Mouse (Mus musculus) erythroblast, embryonic 14.5 days (primary cell): ENCODE measurements around the gene Tlk1. TPM values are rescaled to one million over a fixed set of nuclear protein-coding genes. Genes with fewer than 3 reads are reported as not detected.
A peak's percentile ranks its signal among the peaks of the same experiment; 100 is the strongest.

Source experiments
- H3K27me3 ChIP-seq: 2 replicates; pipeline ENCODE4 v1.6.1; 2012; ENCODE audit warnings: inconsistent platforms; ENCODE audit not compliant: control insufficient read depth
- H3K36me3 ChIP-seq: 2 replicates; pipeline ENCODE4 v1.6.1; 2012; ENCODE audit warnings: mild to moderate bottlenecking, inconsistent platforms; ENCODE audit not compliant: control insufficient read depth
- H3K4me1 ChIP-seq: 2 replicates; pipeline ENCODE4 v1.6.1; 2012; ENCODE audit warnings: inconsistent platforms; ENCODE audit not compliant: control insufficient read depth
- H3K4me3 ChIP-seq: replicated peaks from 2 replicates; pipeline ENCODE3; 2012; ENCODE audit warnings: moderate library complexity, mild to moderate bottlenecking, inconsistent platforms
- H3K9me3 ChIP-seq: 2 replicates; pipeline ENCODE4 v1.6.1; 2012; ENCODE audit warnings: low read length, inconsistent platforms, mixed read lengths; ENCODE audit not compliant: control insufficient read depth
- GATA1 ChIP-seq: IDR thresholded peaks from 2 replicates; pipeline ENCODE4 v1.6.1; 2012; ENCODE audit warnings: low read length, inconsistent platforms, mixed read lengths
- TAL1 ChIP-seq: IDR thresholded peaks from 3 replicates; pipeline ENCODE4 v1.6.1; 2012; ENCODE audit warnings: low read length, inconsistent platforms, mixed read lengths
- polyA plus RNA-seq: library from polyadenylated mRNA; stranded (reverse); fragments of >175 nt; gene quantifications from 2 replicates; pipeline ENCODE4 v1.2.3, GENCODE M21; 2012

Tlk1 gene
- polyA plus RNA-seq, 1 experiment: 4.5 TPM

- TF ChIP-seq GATA1 (no peak), TAL1 (no peak)
- Histone ChIP-seq H3K4me1 (peaks cover 7% of the 10 kb centered on the region), H3K36me3 (no peaks in the 10 kb centered on the region), H3K9me3 (peaks cover under 1% of the 10 kb centered on the region; the same call in 1 of the 2 replicates), H3K27me3 (peaks cover 6% of the 10 kb centered on the region), H3K4me3 (no peak overlapping the region)
Measured at GRCm38 (mm10) chr2:70854231-70854888, 28.8 kb upstream of the Tlk1 start.

GRCm38 (mm10) chr2:70853329-70853728, 27.8 kb upstream of the Tlk1 start:
- Histone ChIP-seq H3K27me3 (peaks cover 6% of the 10 kb centered on the region), H3K4me3 (no peak overlapping the region), H3K4me1 (peaks cover 7% of the 10 kb centered on the region), H3K9me3 (no peaks in the 10 kb centered on the region), H3K36me3 (no peaks in the 10 kb centered on the region)
- TF ChIP-seq GATA1 (no peak), TAL1 (no peak)

GRCm38 (mm10) chr2:70852796-70853221, 27.3 kb upstream of the Tlk1 start:
- no peak for TF ChIP-seq GATA1
- no peak for TF ChIP-seq TAL1
- Histone ChIP-seq H3K4me1 (peaks cover 7% of the 10 kb centered on the region), H3K27me3 (peaks cover 7% of the 10 kb centered on the region), H3K36me3 (no peaks in the 10 kb centered on the region), H3K4me3 (no peak overlapping the region), H3K9me3 (no peaks in the 10 kb centered on the region)

- peaks cover 9% of the 10 kb centered on the region for H3K27me3 ChIP-seq
- no peaks in the 10 kb centered on the region for H3K36me3 ChIP-seq
- no peak overlapping the region for H3K4me3 ChIP-seq
- no peaks in the 10 kb centered on the region for H3K9me3 ChIP-seq
- TF ChIP-seq TAL1 (no peak), GATA1 (no peak)
- peaks cover 4% of the 10 kb centered on the region for H3K4me1 ChIP-seq
Measured at GRCm38 (mm10) chr2:70852186-70852795, 26.8 kb upstream of the Tlk1 start.

- H3K36me3 ChIP-seq: no peaks in the 10 kb centered on the region
- TF ChIP-seq TAL1 (no peak), GATA1 (no peak)
Measured at GRCm38 (mm10) chr2:70845871-70846270, 20.3 kb upstream of the Tlk1 start.

GRCm38 (mm10) chr2:70844694-70845395, 19.3 kb upstream of the Tlk1 start:
- peaks cover 3% of the 10 kb centered on the region; the same call in 1 of the 2 replicates for H3K27me3 ChIP-seq
- TF ChIP-seq TAL1 (no peak), GATA1 (no peak)
- H3K4me3 ChIP-seq: no peak overlapping the region
- no peaks in the 10 kb centered on the region for H3K9me3 ChIP-seq
- peaks cover 10% of the 10 kb centered on the region for H3K4me1 ChIP-seq
- H3K36me3 ChIP-seq: no peaks in the 10 kb centered on the region

More at GRCm38 (mm10) chr2:70845871-70846270, 20.3 kb upstream of the Tlk1 start:
- Histone ChIP-seq H3K4me1 (peaks cover 10% of the 10 kb centered on the region), H3K27me3 (peaks cover 3% of the 10 kb centered on the region; the same call in 1 of the 2 replicates), H3K4me3 (no peak overlapping the region), H3K9me3 (no peaks in the 10 kb centered on the region)

GRCm38 (mm10) chr2:70842049-70842618, 16.6 kb upstream of the Tlk1 start:
- Histone ChIP-seq H3K36me3 (no peaks in the 10 kb centered on the region), H3K4me1 (peaks cover 29% of the 10 kb centered on the region), H3K4me3 (no peak overlapping the region), H3K9me3 (no peaks in the 10 kb centered on the region), H3K27me3 (no peaks in the 10 kb centered on the region)
- no peak for TF ChIP-seq GATA1
- no peak for TF ChIP-seq TAL1

- no peaks in the 10 kb centered on the region for H3K27me3 ChIP-seq
- H3K4me1 ChIP-seq: peaks cover 30% of the 10 kb centered on the region
- no peaks in the 10 kb centered on the region for H3K9me3 ChIP-seq
- H3K4me3 ChIP-seq: peak overlapping the region; percentile 45
- H3K36me3 ChIP-seq: no peaks in the 10 kb centered on the region
- TF ChIP-seq GATA1 (no peak), TAL1 (no peak)
Measured at GRCm38 (mm10) chr2:70838536-70839216, 13.1 kb upstream of the Tlk1 start.

GRCm38 (mm10) chr2:70836306-70836651, 10.8 kb upstream of the Tlk1 start:
- no peaks in the 10 kb centered on the region for H3K9me3 ChIP-seq
- TF ChIP-seq GATA1 (no peak), TAL1 (no peak)
- H3K4me3 ChIP-seq: no peak overlapping the region
- H3K4me1 ChIP-seq: peaks cover 50% of the 10 kb centered on the region
- no peaks in the 10 kb centered on the region for H3K27me3 ChIP-seq
- no peaks in the 10 kb centered on the region for H3K36me3 ChIP-seq
